Mouse (Mus musculus): ENCODE data around the gene Cnot3. TPM values are rescaled to one million over a fixed set of nuclear protein-coding genes. Genes with fewer than 3 reads are reported as not detected.
"Not testable (repeated sequence)": the region's sequence is repeated elsewhere in the genome, so short reads cannot be mapped to it uniquely, and the experiment has no call there.

Gene Cnot3
- polyA plus RNA-seq, 1 experiment from 2014 or later = 40.5 TPM

GRCm38 (mm10) chr7:3708447-3708980 lies 63.4 kb downstream of the Cnot3 start:
- ATAC-seq; H3K9ac ChIP-seq (ENCODE audit: low read length); H3K4me2 ChIP-seq (ENCODE audit: low read length); H3K9me3 ChIP-seq (replicated peaks; ENCODE audit: control insufficient read depth, low read length); H3K4me3 ChIP-seq (ENCODE audit: low read depth, low read length); H3K27me3 ChIP-seq (replicated peaks; ENCODE audit: control insufficient read depth, insufficient read depth, low read length); H3K27ac ChIP-seq (ENCODE audit: low read depth, low read length); DNase-seq (ENCODE audit: low spot score): not testable (repeated sequence)
- Histone ChIP-seq H3K36me3 (ENCODE audit: control insufficient read depth, insufficient read depth, low read length) (peaks cover 32% of the 10 kb centered on the region), H3K4me1 (ENCODE audit: control insufficient read depth, insufficient read depth, low read length) (peaks cover 11% of the 10 kb centered on the region)
- 45% methylated on average over 5 of the region's 5 CpGs for WGBS

- H3K9me3 ChIP-seq (replicated peaks; ENCODE audit: control insufficient read depth, low read length) = no peaks in the 10 kb centered on the region
- H3K36me3 ChIP-seq (ENCODE audit: control insufficient read depth, insufficient read depth, low read length) = peaks cover 32% of the 10 kb centered on the region
- DNase-seq (ENCODE audit: low spot score) (no peak), ATAC-seq (no peak)
- WGBS = 61% methylated on average over 1 of the region's 1 CpGs
- no peaks in the 10 kb centered on the region for H3K27me3 ChIP-seq (replicated peaks; ENCODE audit: control insufficient read depth, insufficient read depth, low read length)
- no peak overlapping the region for H3K4me3 ChIP-seq (ENCODE audit: low read depth, low read length)
- no peak overlapping the region for H3K27ac ChIP-seq (ENCODE audit: low read depth, low read length)
- H3K4me2 ChIP-seq (ENCODE audit: low read length) = no peak overlapping the region
- peaks cover 11% of the 10 kb centered on the region for H3K4me1 ChIP-seq (ENCODE audit: control insufficient read depth, insufficient read depth, low read length)
- H3K9ac ChIP-seq (ENCODE audit: low read length) = 0 out of 2 replicates have a peak overlapping the region, but pooled peaks have one; percentile 5
Observed at GRCm38 (mm10) chr7:3709000-3709399, 63.9 kb downstream of the Cnot3 start.

Small RNA genes lying within 50 kb of the gene (microRNA-seq; reads per million reads assigned to microRNA genes)
- 4.2 reads per million, percentile 23 among the genes with 10 or more reads in this experiment for gene Mir3572

Other genes starting within 250 kb of the Cnot3 start
- 0.09 TPM in 1 of 2 replicates, not detected in the other for gene Cacng6, start 221.1 kb upstream of the Cnot3 start, polyA plus RNA-seq (2014; fragmentation: Nextera tagmentation; extraction: Ambion mirVana)
- not detected in 2 replicates for gene Tarm1, start 142.6 kb upstream of the Cnot3 start, polyA plus RNA-seq (2014; fragmentation: Nextera tagmentation; extraction: Ambion mirVana)
- gene Oscar, start 29.1 kb upstream of the Cnot3 start, polyA plus RNA-seq (2014; fragmentation: Nextera tagmentation; extraction: Ambion mirVana) = 0.13 and 0.23 TPM in 2 replicates
- 424 and 576 TPM in 2 replicates for gene Ndufa3, start 27.9 kb upstream of the Cnot3 start, polyA plus RNA-seq (2014; fragmentation: Nextera tagmentation; extraction: Ambion mirVana)
- gene Tfpt, start 15.3 kb upstream of the Cnot3 start, polyA plus RNA-seq (2014; fragmentation: Nextera tagmentation; extraction: Ambion mirVana) = 31.3 and 34.8 TPM in 2 replicates
- gene Prpf31, start 15.3 kb upstream of the Cnot3 start, polyA plus RNA-seq (2014; fragmentation: Nextera tagmentation; extraction: Ambion mirVana) = 99.7 and 102 TPM in 2 replicates
- 10.2 and 12.3 TPM in 2 replicates for gene Leng1, start 20.6 kb downstream of the Cnot3 start, polyA plus RNA-seq (2014; fragmentation: Nextera tagmentation; extraction: Ambion mirVana)
- 1.8 and 2.1 TPM in 2 replicates for gene Tmc4, start 32.3 kb downstream of the Cnot3 start, polyA plus RNA-seq (2014; fragmentation: Nextera tagmentation; extraction: Ambion mirVana)
- gene Tsen34, start 47.6 kb downstream of the Cnot3 start, polyA plus RNA-seq (2014; fragmentation: Nextera tagmentation; extraction: Ambion mirVana) = 233 TPM in 2 replicates
- gene Mboat7, start 48.3 kb downstream of the Cnot3 start, polyA plus RNA-seq (2014; fragmentation: Nextera tagmentation; extraction: Ambion mirVana) = 35.1 and 49.3 TPM in 2 replicates
- 1,006 and 1,170 TPM in 2 replicates for gene Rps9, start 58.7 kb downstream of the Cnot3 start, polyA plus RNA-seq (2014; fragmentation: Nextera tagmentation; extraction: Ambion mirVana)
- gene Pirb, start 75.1 kb downstream of the Cnot3 start, polyA plus RNA-seq (2014; fragmentation: Nextera tagmentation; extraction: Ambion mirVana) = 0.10 and 0.19 TPM in 2 replicates
- gene Gm15448, start 180.4 kb downstream of the Cnot3 start, polyA plus RNA-seq (2014; fragmentation: Nextera tagmentation; extraction: Ambion mirVana) = not detected in 2 replicates
- not detected in 2 replicates for gene Pira2, start 199.8 kb downstream of the Cnot3 start, polyA plus RNA-seq (2014; fragmentation: Nextera tagmentation; extraction: Ambion mirVana)